Mouse (Mus musculus) B cell, adult 62 days (primary cell): ENCODE data around the gene Raet1e. TPM values are rescaled to one million over a fixed set of nuclear protein-coding genes. Genes with fewer than 3 reads are reported as not detected.

ENCODE experiments used
- total RNA-seq: library from RNA; stranded (reverse); gene quantifications from 4 replicates; pipeline ENCODE4 v1.2.4, GENCODE M21; 2023

The Raet1e gene
- not detected in 4 replicates for total RNA-seq

DNA sequence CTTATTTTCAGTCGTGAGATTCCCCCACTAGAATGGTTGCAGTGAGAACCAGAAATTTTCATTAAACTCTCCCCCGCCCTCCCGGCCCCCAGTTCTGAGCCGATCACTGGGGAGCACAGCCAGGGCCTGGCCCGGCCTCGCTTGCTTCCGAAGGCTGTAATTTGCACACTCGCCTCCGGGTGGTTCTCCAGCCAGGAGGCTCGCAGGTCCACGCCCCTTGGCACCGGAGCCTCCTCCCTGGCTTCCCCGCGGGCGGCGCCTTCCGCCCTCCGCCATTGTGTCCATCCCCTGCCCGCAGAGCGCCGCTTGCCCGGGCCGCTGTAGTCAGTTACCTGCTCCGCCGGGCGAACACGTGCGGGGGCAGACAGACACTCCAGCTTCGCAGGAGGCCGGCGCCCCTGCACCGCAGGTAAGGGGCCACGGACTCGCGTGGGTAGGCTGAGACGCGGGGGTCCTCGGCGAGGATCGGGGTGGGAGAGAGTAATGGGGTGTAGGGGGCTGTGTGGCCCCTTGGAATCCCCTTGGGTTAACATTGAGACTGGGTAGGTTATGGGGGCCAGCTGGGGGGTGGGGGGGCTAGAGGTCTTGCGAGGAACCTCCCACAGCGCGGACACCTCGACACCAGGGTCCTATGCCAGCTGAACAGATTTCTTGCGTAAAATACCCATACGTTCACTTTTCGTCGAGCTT, at the start of gene Raet1e, which contains the start of gene H60b:
Gene Raet1e (plus strand): TSS at position 260 of the 690 bp plus-strand sequence.
Gene H60b (plus strand): TSS at position 277 of the 690 bp plus-strand sequence.

DNA sequence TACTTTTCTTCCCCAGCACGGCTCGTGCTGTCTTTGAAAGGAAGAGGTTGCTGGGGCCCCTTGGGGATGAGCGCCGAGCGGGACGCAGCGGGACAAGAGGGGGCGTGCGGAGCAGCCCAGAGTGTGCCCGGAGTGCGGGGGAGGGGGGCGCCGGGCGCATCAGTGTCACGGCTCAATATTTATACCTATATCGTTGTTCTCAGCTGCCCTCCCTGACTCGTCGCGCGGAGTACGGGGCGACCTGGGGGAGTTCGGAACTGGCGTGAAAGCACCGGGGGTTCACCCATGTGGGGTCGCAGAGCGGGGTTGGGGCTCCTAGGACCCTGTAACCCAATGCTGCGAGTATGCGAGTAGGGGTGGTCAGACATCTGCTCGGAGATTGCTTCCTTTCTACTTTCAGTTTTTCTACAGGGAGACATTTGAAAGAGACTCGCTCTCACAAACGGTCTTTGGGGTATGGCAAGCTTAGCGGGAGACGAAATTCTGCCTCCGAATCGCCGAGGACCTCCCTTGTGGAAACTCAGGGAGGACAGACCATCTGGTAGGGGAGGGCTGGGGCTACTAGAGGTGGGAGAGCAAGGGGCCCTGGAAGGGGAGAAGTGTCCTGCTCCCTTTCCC, 9.2 kb upstream of the Raet1e start, which contains the start of gene E030030I06Rik:
Gene E030030I06Rik (minus strand): TSS at position 198 of the 618 bp plus-strand sequence.

DNA sequence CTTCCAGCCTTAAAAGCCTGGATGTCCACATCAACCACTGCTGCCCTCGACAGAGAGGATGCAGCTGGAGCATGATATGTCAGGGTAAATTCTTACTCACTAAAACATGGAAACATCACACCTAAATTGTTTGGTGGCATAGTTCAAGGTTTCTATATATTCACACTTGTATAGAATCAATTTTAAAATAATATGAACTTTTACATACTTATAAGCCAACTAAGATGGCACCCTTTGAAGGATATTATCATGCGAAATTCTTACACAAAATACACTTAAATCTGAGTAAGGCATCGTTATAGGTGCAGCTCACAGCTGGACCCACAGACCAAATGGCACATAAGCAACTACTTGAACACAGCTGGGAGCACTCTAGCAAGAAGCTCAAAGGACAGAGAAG, 201.9 kb downstream of the Raet1e start, which contains the start of gene Raet1d:
Gene Raet1d (plus strand): TSS at position 301 of the 400 bp plus-strand sequence.

Other genes starting within 250 kb of the Raet1e start
- not detected in 4 replicates for gene 4930444G20Rik, start 90.5 kb upstream of the Raet1e start, total RNA-seq
- 12.5 to 15.9 TPM (median 15.5 TPM) in 4 replicates for gene E030030I06Rik, start 9.3 kb upstream of the Raet1e start, total RNA-seq
- gene H60b, start within 50 bp of the Raet1e start, total RNA-seq: not detected in 4 replicates
- 0.77 to 0.79 TPM in 2 of 4 replicates, not detected in the others for gene Raet1d, start 202.0 kb downstream of the Raet1e start, total RNA-seq